Mouse (Mus musculus): ENCODE measurements around the gene Capn5.

DNA sequence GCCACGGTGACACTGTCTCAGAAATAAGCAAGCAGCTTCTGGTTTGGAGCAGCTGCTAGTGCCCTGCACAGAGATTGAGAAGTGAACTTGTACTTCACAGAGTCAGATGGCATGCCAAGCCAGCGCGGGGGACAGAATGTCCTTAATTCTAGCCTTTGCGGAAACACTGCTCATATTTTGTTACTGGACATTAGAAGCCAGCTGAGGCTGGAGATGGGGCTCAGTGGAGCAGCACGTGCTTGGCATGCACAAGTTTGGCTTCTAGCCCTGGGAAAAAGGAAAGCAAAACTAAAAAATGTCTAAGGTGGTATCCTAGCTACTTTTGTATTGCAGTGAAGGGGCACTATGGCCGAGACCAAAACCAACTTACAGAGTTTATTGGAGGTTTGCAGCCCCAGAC is 7.3 kb upstream of the Capn5 start:
- TF ChIP-seq POLR2A (IDR thresholded peaks at IDR 0.05; ENCODE audit: borderline replicate concordance, low read depth, low read length): no peak
- no peak for TF ChIP-seq CTCF (IDR thresholded peaks at IDR 0.05; ENCODE audit: low read depth, low read length)
